Mouse (Mus musculus) cortical plate, adult 2 months (tissue): Measurements from ENCODE around the gene Sox30. TPM values are rescaled to one million over a fixed set of nuclear protein-coding genes. Genes with fewer than 3 reads are reported as not detected.

Experiments used
- H3K27ac ChIP-seq: fragments of 200-500 bp; 2 replicates; pipeline ENCODE4 v1.5.1; 2012; ENCODE audit warnings: low read length, control low read depth, inconsistent platforms; ENCODE audit not compliant: insufficient read depth
- H3K4me1 ChIP-seq: fragments of 200-500 bp; 2 replicates; pipeline ENCODE4 v1.6.1; 2011; ENCODE audit warnings: low read length; ENCODE audit not compliant: control insufficient read depth, insufficient read depth
- H3K4me3 ChIP-seq: fragments of 200-500 bp; 2 replicates; pipeline ENCODE4 v1.5.1; 2011; ENCODE audit warnings: mild to moderate bottlenecking, low read length, control low read depth; ENCODE audit not compliant: insufficient read depth
- CTCF ChIP-seq: fragments of 200-500 bp; IDR thresholded peaks from 2 replicates; pipeline ENCODE4 v1.5.1; 2011; ENCODE audit warnings: mild to moderate bottlenecking, control low read depth, low read length; ENCODE audit not compliant: insufficient read depth; ENCODE audit errors: extremely low read depth
- POLR2A ChIP-seq: fragments of 200-500 bp; IDR thresholded peaks from 2 replicates; pipeline ENCODE4 v1.6.1; 2011; ENCODE audit warnings: mild to moderate bottlenecking, low read length, control low read depth; ENCODE audit not compliant: insufficient read depth; ENCODE audit errors: extremely low read depth
- polyA plus RNA-seq: library from polyadenylated mRNA; depleted of rRNA; stranded (reverse); fragments of >200 nt; gene quantifications from 2 replicates; pipeline ENCODE4 v1.2.3, GENCODE M21; 2012; rRNA removed

The Sox30 gene
- polyA plus RNA-seq, 1 experiment, result 0.04 TPM

DNA sequence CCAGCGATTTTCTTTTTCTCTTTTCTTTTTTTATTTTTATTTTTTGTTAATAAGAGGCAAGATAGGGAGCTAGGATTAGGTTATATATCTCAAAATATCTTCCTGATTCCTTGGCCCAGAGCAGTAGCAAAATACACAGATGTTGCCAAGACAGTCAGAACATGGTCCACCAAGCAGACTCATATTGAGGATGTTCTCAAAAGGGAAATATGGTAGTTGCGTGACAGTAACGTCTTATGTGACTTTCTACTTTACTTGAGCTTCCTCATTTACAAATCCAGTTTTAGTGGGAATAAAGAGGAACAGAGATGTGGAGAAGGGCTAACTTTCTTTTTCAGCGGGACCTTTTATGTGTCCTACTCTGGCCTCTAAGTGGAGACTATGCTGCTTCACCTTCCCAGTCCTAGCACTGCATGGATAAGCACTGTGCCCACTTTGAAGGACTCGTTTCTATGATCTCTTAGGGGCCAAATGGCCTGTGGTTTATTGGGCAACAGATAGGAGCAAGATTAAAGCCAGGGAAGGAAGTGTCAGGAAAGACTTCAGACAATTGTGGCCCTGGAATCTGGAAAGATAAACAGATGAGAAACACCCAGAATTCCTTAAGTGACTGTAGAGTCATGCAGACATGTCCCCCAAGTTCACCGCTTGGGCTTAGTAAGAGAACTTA is 81.8 kb downstream of the Sox30 start:
- H3K27ac ChIP-seq, result 0 out of 2 replicates have a peak overlapping the region, but pooled peaks have one; percentile 45
- no peak overlapping the region for H3K4me3 ChIP-seq
- peaks cover 6% of the 10 kb centered on the region for H3K4me1 ChIP-seq
- TF ChIP-seq POLR2A (no peak), CTCF (no peak)

DNA sequence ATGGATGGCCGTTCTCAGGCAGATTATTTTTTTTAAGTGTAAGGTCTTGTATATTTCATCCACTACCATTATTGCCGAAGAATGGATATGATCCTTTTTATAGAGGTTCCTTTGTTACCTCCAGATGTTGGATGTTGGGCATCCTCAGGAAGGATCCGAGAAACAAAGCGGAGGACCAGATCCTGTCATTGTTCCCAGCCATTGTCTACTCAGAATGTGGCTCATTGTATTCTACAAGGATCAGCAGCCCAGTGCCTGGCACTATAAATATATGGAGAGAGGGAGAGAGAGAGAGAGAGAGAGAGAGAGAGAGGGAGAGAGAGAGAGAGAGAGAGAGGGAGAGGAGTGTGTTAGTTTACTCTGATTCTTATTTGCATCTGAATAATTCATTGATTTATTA is 82.5 kb downstream of the Sox30 start:
- no peak for TF ChIP-seq POLR2A
- TF ChIP-seq CTCF, result no peak
- Histone ChIP-seq H3K4me1 (peaks cover 6% of the 10 kb centered on the region), H3K27ac (0 out of 2 replicates have a peak overlapping the region, but pooled peaks have one; percentile 32), H3K4me3 (no peak overlapping the region)

GRCm38 (mm10) chr11:46062993-46063731 is 83.1 kb downstream of the Sox30 start:
- TF ChIP-seq CTCF (no peak), POLR2A (no peak)
- no peak overlapping the region for H3K4me3 ChIP-seq
- H3K27ac ChIP-seq, result peak overlapping the region; percentile 32; the same call in 1 of the 2 replicates
- peaks cover 6% of the 10 kb centered on the region for H3K4me1 ChIP-seq

DNA sequence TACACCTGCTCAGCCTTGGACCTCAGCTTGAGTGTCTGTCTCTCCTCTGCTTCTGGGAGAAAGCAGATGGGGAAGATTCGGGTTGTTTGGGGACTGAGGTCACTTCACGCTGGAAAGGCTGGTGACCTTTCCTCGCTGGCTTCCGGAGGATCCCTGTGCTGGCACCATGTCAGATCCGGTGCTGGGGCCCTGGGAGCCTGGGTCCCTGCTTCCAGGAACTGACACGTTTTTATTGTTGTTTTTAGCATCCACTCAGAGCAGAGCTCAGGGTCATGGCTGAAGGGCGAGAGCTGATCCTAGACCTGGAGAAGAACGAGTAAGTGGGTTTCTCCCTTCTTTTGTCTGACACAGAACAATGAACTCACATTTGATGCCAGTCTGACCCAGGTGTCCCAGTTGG is 84.7 kb downstream of the Sox30 start:
- Histone ChIP-seq H3K4me3 (no peak overlapping the region), H3K4me1 (peaks cover 6% of the 10 kb centered on the region), H3K27ac (0 out of 2 replicates have a peak overlapping the region, but pooled peaks have one; percentile 3)
- TF ChIP-seq CTCF (no peak), POLR2A (no peak)

GRCm38 (mm10) chr11:46065201-46066011 is 85.3 kb downstream of the Sox30 start:
- Histone ChIP-seq H3K27ac (no peak overlapping the region), H3K4me3 (no peak overlapping the region), H3K4me1 (peaks cover 6% of the 10 kb centered on the region)
- TF ChIP-seq CTCF (no peak), POLR2A (no peak)

Other genes with a start within 250 kb of the Sox30 start
- 41.5 and 41.7 TPM in 2 replicates for gene Clint1, start 128.3 kb upstream of the Sox30 start, polyA plus RNA-seq
- 11.7 and 12.3 TPM in 2 replicates for gene Lsm11, start 35.4 kb upstream of the Sox30 start, polyA plus RNA-seq
- 8.2 and 8.4 TPM in 2 replicates for gene Thg1l, start 24.8 kb upstream of the Sox30 start, polyA plus RNA-seq
- gene Gm12166, start 72.0 kb downstream of the Sox30 start, polyA plus RNA-seq, result 6.8 and 11.1 TPM in 2 replicates
- 9.6 and 9.9 TPM in 2 replicates for gene Adam19, start 75.7 kb downstream of the Sox30 start, polyA plus RNA-seq
- 4.0 and 4.9 TPM in 2 replicates for gene Nipal4, start 186.2 kb downstream of the Sox30 start, polyA plus RNA-seq